In the genomic region with DNA sequence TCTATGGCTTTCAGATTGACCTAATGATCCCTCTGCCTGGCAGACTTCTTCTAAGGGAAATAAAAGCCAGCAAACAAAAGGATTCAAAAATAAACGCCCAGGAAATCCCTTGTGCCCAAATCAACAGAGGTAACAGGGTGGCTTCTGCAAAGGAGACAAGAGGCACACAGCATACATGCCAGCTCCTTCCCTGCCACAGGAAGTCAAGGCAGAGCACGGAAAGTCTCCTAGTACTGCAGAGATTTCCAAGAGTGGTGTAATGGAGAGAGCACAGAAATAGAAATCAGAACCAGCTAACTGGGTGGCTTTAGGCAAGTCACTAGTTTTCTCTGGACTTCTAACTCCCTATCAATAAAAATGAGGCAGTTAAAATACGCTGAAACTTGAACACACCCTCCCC, we compare ENCODE assay signal across 8 mouse cellular contexts. TPM values are rescaled to one million over a fixed set of nuclear protein-coding genes. Genes with fewer than 3 reads are reported as not detected.
DNase-seq lines count a peak whose midpoint lies in the region; ATAC-seq and TF ChIP-seq lines count a peak whose summit lies in the region.

No protein-coding gene starts in this region.

- peaks cover 36% of the 10 kb centered on the region for H3K36me3 ChIP-seq in E14TG2a.4 (ENCODE audit: insufficient read depth, low read length)
- H3K36me3 ChIP-seq in heart, embryonic 15.5 days = no peaks in the 10 kb centered on the region
- H3K36me3 ChIP-seq in liver, embryonic 14.5 days (replicated peaks; ENCODE audit: control insufficient read depth, insufficient read depth, low read depth) = no peaks in the 10 kb centered on the region

- 1% methylated on average over 3 of the region's 3 CpGs for WGBS in cerebellum, adult 2 months
- WGBS in heart, embryonic 15.5 days = 11% methylated on average over 3 of the region's 3 CpGs
- WGBS in liver, embryonic 14.5 days (ENCODE audit: insufficient replicate concordance) = 22% methylated on average over 3 of the region's 3 CpGs

- H3K4me3 ChIP-seq in cerebellum, adult 2 months (replicated peaks; ENCODE audit: insufficient read depth, low read depth, low read length) = peak overlapping the region; percentile 75
- peak overlapping the region; percentile 94 for H3K4me3 ChIP-seq in E14TG2a.4 (replicated peaks; ENCODE audit: low read length)
- peak overlapping the region; percentile 82 for H3K4me3 ChIP-seq in heart, embryonic 15.5 days
- peak overlapping the region in 1 of 2 experiments; percentile 11; a peak in 2 of 4 replicates for H3K4me3 ChIP-seq in liver, embryonic 14.5 days (ENCODE audit: insufficient read depth in 1 of 2, low read depth in 2 of 2, low read length in 2 of 2)

- H3K4me1 ChIP-seq in cerebellum, adult 2 months (ENCODE audit: control insufficient read depth, insufficient read depth, low read length) = peaks cover 6% of the 10 kb centered on the region
- H3K4me1 ChIP-seq in E14TG2a.4 (replicated peaks; ENCODE audit: low read depth, low read length) = peaks cover 65% of the 10 kb centered on the region
- H3K4me1 ChIP-seq in heart, embryonic 15.5 days (replicated peaks) = peaks cover 46% of the 10 kb centered on the region
- peaks cover 0 to 16% of the 10 kb centered on the region in 2 experiments; a peak in 2 of 4 replicates for H3K4me1 ChIP-seq in liver, embryonic 14.5 days (replicated peaks; ENCODE audit: control insufficient read depth in 2 of 2, insufficient read depth in 2 of 2, low read length in 1 of 2)

- no peak for TF ChIP-seq CTCF in cerebellum, adult 2 months (IDR thresholded peaks at IDR 0.05; ENCODE audit: borderline replicate concordance, insufficient read depth, low read depth, low read length)
- no peak for TF ChIP-seq CTCF in E14TG2a.4 (conservative IDR thresholded peaks at IDR 0.05; ENCODE audit: low read length)
- TF ChIP-seq CTCF in liver, embryonic 14.5 days (IDR thresholded peaks at IDR 0.05; ENCODE audit: low read depth) = no peak

- H3K27me3 ChIP-seq in cerebellum, adult 2 months (ENCODE audit: control insufficient read depth, insufficient read depth, low read length) = no peaks in the 10 kb centered on the region
- no peaks in the 10 kb centered on the region for H3K27me3 ChIP-seq in E14TG2a.4 (ENCODE audit: insufficient read depth, low read length)
- no peaks in the 10 kb centered on the region for H3K27me3 ChIP-seq in heart, embryonic 15.5 days
- peaks cover 38% of the 10 kb centered on the region for H3K27me3 ChIP-seq in liver, embryonic 14.5 days (ENCODE audit: control insufficient read depth, insufficient read depth, low read length)

- H3K9me3 ChIP-seq in E14TG2a.4 (ENCODE audit: low read length) = no peaks in the 10 kb centered on the region
- H3K9me3 ChIP-seq in heart, embryonic 15.5 days (replicated peaks) = no peaks in the 10 kb centered on the region
- no peaks in the 10 kb centered on the region for H3K9me3 ChIP-seq in liver, embryonic 14.5 days (ENCODE audit: control insufficient read depth, low read length)

- peak overlapping the region; percentile 98 for H3K9ac ChIP-seq in heart, embryonic 15.5 days
- no peak overlapping the region for H3K9ac ChIP-seq in liver, embryonic 14.5 days (replicated peaks)

- no peak for TF ChIP-seq EP300 in liver, embryonic 14.5 days (IDR thresholded peaks at IDR 0.05; ENCODE audit: low read depth)

- no peak for ATAC-seq in heart, embryonic 15.5 days (replicated peaks; ENCODE audit: insufficient number of reproducible peaks, insufficient read depth, low FRiP score, low read depth)
- ATAC-seq in liver, embryonic 14.5 days (ENCODE audit: insufficient read depth) = no peak
- ATAC-seq in megakaryocyte progenitor cell, adult 5-6 weeks (replicated peaks; ENCODE audit: poor library complexity) = no peak

- no peak for DNase-seq in cerebellum, adult 2 months
- DNase-seq in cerebellum, adult 9-10 months = no peak
- no peak for DNase-seq in liver, embryonic 14.5 days (ENCODE audit: low read depth in 3 of 3, low spot score in 3 of 3)
- no peak for DNase-seq in right cerebral cortex, adult 2 months (ENCODE audit: low spot score in 2 of 2)
- DNase-seq in cerebellum, adult 9-11 months = no peak

- no peak overlapping the region for H3K27ac ChIP-seq in cerebellum, adult 2 months (ENCODE audit: insufficient read depth, low read length)
- peak overlapping the region; percentile 100 for H3K27ac ChIP-seq in heart, embryonic 15.5 days
- H3K27ac ChIP-seq in liver, embryonic 14.5 days = no peak overlapping the region

- peak overlapping the region; percentile 64 for H3K4me2 ChIP-seq in heart, embryonic 15.5 days
- H3K4me2 ChIP-seq in liver, embryonic 14.5 days (ENCODE audit: low read depth) = peak overlapping the region; percentile 69

- no peak for TF ChIP-seq POLR2A in cerebellum, adult 2 months (IDR thresholded peaks at IDR 0.05; ENCODE audit: borderline replicate concordance, insufficient read depth, low read length)

RNA-seq across cellular contexts. Expression of gene Rbfox2, which starts 1.8 kb away (rescaled TPM):
- 177 and 188 TPM in 2 replicates for polyA plus RNA-seq in cerebellum, adult 2 months (2012; rRNA removed)
- polyA plus RNA-seq in heart, embryonic 15.5 days (2015; fragmentation: Nextera tagmentation; extraction: Ambion mirVana) = 54.6 and 61.2 TPM in 2 replicates
- polyA plus RNA-seq in liver, embryonic 14.5 days (2012; rRNA removed) = 9.1 and 9.9 TPM in 2 replicates
- polyA plus RNA-seq in liver, embryonic 14.5 days (2014; fragmentation: Nextera tagmentation; extraction: Ambion mirVana) = 7.2 and 8.5 TPM in 2 replicates
- total RNA-seq in megakaryocyte progenitor cell, adult 5-6 weeks (2015) = 0.22 and 0.32 TPM in 2 replicates
- 0.54 and 0.87 TPM in 2 replicates for total RNA-seq in megakaryocyte progenitor cell, adult 5-6 weeks (2017)
